Mouse (Mus musculus): ENCODE data around the gene Tulp3.

DNA sequence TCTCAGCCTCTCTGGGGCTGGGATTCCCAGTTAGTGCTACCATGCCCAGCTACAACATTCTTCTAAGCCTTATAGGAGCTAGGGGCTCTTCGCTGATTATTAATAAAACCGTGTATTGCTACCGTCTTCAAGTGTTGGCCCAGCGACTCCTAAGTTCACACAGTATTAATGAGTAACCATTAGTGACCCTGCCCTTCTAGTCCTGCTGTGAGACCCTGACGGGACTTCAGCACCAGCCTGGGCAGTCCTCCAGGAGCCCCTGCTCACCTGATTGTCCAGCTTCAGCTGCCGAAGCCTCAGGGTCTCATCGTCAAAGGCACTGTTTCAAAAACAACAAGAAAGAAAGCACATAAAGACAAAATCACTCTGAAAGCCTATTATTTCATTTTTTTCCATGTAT, 18.2 kb downstream of the Tulp3 start:
- TF ChIP-seq GATA1 (IDR thresholded peaks at IDR 0.05; ENCODE audit: low read length) (no peak), TAL1 (IDR thresholded peaks at IDR 0.05; ENCODE audit: low read length) (no peak)
